Mouse (Mus musculus): ENCODE data around the gene Cnst. TPM values are rescaled to one million over a fixed set of nuclear protein-coding genes. Genes with fewer than 3 reads are reported as not detected.
A peak's percentile ranks its signal among the peaks of the same experiment; 100 is the strongest.
"Not testable (repeated sequence)": the region's sequence is repeated elsewhere in the genome, so short reads cannot be mapped to it uniquely, and the experiment has no call there.

Gene Cnst
- polyA plus RNA-seq, 1 experiment from 2014 or later, result 28.8 TPM

- Histone ChIP-seq H3K4me1 (peaks cover 6% of the 10 kb centered on the region), H3K27me3 (replicated peaks) (no peaks in the 10 kb centered on the region), H3K27ac (no peak overlapping the region), H3K36me3 (replicated peaks) (no peaks in the 10 kb centered on the region), H3K9ac (no peak overlapping the region), H3K9me3 (no peaks in the 10 kb centered on the region), H3K4me2 (no peak overlapping the region), H3K4me3 (no peak overlapping the region)
- 79% methylated on average over 4 of the region's 4 CpGs for WGBS
- no peak for ATAC-seq (replicated peaks)
Observed at GRCm38 (mm10) chr1:179642726-179643125, 96.6 kb downstream of the Cnst start.

GRCm38 (mm10) chr1:179644151-179644550 lies 98.0 kb downstream of the Cnst start:
- Histone ChIP-seq H3K27me3 (replicated peaks) (no peaks in the 10 kb centered on the region), H3K36me3 (replicated peaks) (no peaks in the 10 kb centered on the region), H3K4me2 (no peak overlapping the region), H3K4me3 (no peak overlapping the region), H3K9ac (no peak overlapping the region), H3K9me3 (no peaks in the 10 kb centered on the region), H3K4me1 (peaks cover 6% of the 10 kb centered on the region), H3K27ac (no peak overlapping the region)
- peak; percentile 38; the same call in 1 of the 2 replicates for ATAC-seq (replicated peaks)
- WGBS, result 52% methylated on average over 3 of the region's 3 CpGs

GRCm38 (mm10) chr1:179645101-179645979 lies 99.2 kb downstream of the Cnst start:
- Histone ChIP-seq H3K27me3 (replicated peaks) (no peaks in the 10 kb centered on the region), H3K9ac (peak overlapping the region; percentile 35)

GRCm38 (mm10) chr1:179645980-179646268 lies 99.8 kb downstream of the Cnst start:
- WGBS, result 16% methylated on average over 4 of the region's 4 CpGs
- H3K27me3 ChIP-seq (replicated peaks), result no peaks in the 10 kb centered on the region
- H3K4me1 ChIP-seq, result peaks cover 6% of the 10 kb centered on the region
- ATAC-seq (replicated peaks), result no peak
- peak overlapping the region; percentile 29 for H3K4me3 ChIP-seq
- peak overlapping the region; percentile 43 for H3K4me2 ChIP-seq
- peak overlapping the region; percentile 35 for H3K9ac ChIP-seq
- no peak overlapping the region for H3K27ac ChIP-seq
- H3K36me3 ChIP-seq (replicated peaks), result no peaks in the 10 kb centered on the region
- no peaks in the 10 kb centered on the region for H3K9me3 ChIP-seq

More at GRCm38 (mm10) chr1:179645101-179645979, 99.2 kb downstream of the Cnst start:
- 68% methylated on average over 13 of the region's 13 CpGs for WGBS
- Histone ChIP-seq H3K9me3 (no peaks in the 10 kb centered on the region), H3K4me2 (peak overlapping the region; percentile 43), H3K4me1 (peaks cover 6% of the 10 kb centered on the region), H3K36me3 (replicated peaks) (no peaks in the 10 kb centered on the region), H3K4me3 (peak overlapping the region; percentile 29), H3K27ac (no peak overlapping the region)
- peak; percentile 37 for ATAC-seq (replicated peaks)

- H3K4me3 ChIP-seq; H3K4me1 ChIP-seq; H3K27ac ChIP-seq; H3K9ac ChIP-seq; H3K27me3 ChIP-seq (replicated peaks); H3K36me3 ChIP-seq (replicated peaks); H3K9me3 ChIP-seq; H3K4me2 ChIP-seq: not testable (repeated sequence)
- WGBS, result 66% methylated on average over 4 of the region's 5 CpGs
- peak; percentile 63 for ATAC-seq (replicated peaks)
Observed at GRCm38 (mm10) chr1:179648678-179649077, 102.5 kb downstream of the Cnst start.

GRCm38 (mm10) chr1:179649324-179649723 lies 103.2 kb downstream of the Cnst start:
- Histone ChIP-seq H3K4me3 (no peak overlapping the region), H3K4me2 (no peak overlapping the region), H3K9ac (no peak overlapping the region), H3K27me3 (replicated peaks) (no peaks in the 10 kb centered on the region), H3K9me3 (no peaks in the 10 kb centered on the region), H3K4me1 (peaks cover 4% of the 10 kb centered on the region), H3K27ac (no peak overlapping the region), H3K36me3 (replicated peaks) (no peaks in the 10 kb centered on the region)
- 63% methylated on average over 3 of the region's 3 CpGs for WGBS
- no peak for ATAC-seq (replicated peaks)

GRCm38 (mm10) chr1:179650284-179650683 lies 104.1 kb downstream of the Cnst start:
- Histone ChIP-seq H3K4me1 (peaks cover 4% of the 10 kb centered on the region), H3K27ac (no peak overlapping the region), H3K4me2 (no peak overlapping the region), H3K4me3 (no peak overlapping the region), H3K27me3 (replicated peaks) (no peaks in the 10 kb centered on the region), H3K9me3 (no peaks in the 10 kb centered on the region), H3K36me3 (replicated peaks) (no peaks in the 10 kb centered on the region), H3K9ac (no peak overlapping the region)
- 82% methylated on average over 4 of the region's 4 CpGs for WGBS
- no peak for ATAC-seq (replicated peaks)

GRCm38 (mm10) chr1:179651224-179651623 lies 105.1 kb downstream of the Cnst start:
- WGBS, result 84% methylated on average over 5 of the region's 5 CpGs
- Histone ChIP-seq H3K4me1 (no peaks in the 10 kb centered on the region), H3K9ac (no peak overlapping the region), H3K9me3 (no peaks in the 10 kb centered on the region), H3K27me3 (replicated peaks) (no peaks in the 10 kb centered on the region), H3K36me3 (replicated peaks) (no peaks in the 10 kb centered on the region), H3K4me3 (no peak overlapping the region), H3K4me2 (no peak overlapping the region), H3K27ac (no peak overlapping the region)
- ATAC-seq (replicated peaks), result no peak

GRCm38 (mm10) chr1:179663065-179663464 lies 116.9 kb downstream of the Cnst start:
- H3K4me1 ChIP-seq, result peaks cover 8% of the 10 kb centered on the region
- ATAC-seq (replicated peaks), result no peak
- no peaks in the 10 kb centered on the region for H3K36me3 ChIP-seq (replicated peaks)
- H3K4me2 ChIP-seq, result no peak overlapping the region
- no peak overlapping the region for H3K9ac ChIP-seq
- 88% methylated on average over 5 of the region's 5 CpGs for WGBS
- no peaks in the 10 kb centered on the region for H3K9me3 ChIP-seq
- H3K27me3 ChIP-seq (replicated peaks), result no peaks in the 10 kb centered on the region
- no peak overlapping the region for H3K4me3 ChIP-seq
- no peak overlapping the region for H3K27ac ChIP-seq

- Histone ChIP-seq H3K9ac (no peak overlapping the region), H3K36me3 (replicated peaks) (no peaks in the 10 kb centered on the region), H3K4me3 (no peak overlapping the region), H3K4me2 (no peak overlapping the region), H3K27ac (no peak overlapping the region), H3K4me1 (peaks cover 14% of the 10 kb centered on the region), H3K27me3 (replicated peaks) (no peaks in the 10 kb centered on the region), H3K9me3 (no peaks in the 10 kb centered on the region)
- 41% methylated on average over 4 of the region's 4 CpGs for WGBS
- ATAC-seq (replicated peaks), result no peak
Observed at GRCm38 (mm10) chr1:179664309-179664930, 118.2 kb downstream of the Cnst start.

- H3K27ac ChIP-seq, result no peak overlapping the region
Observed at GRCm38 (mm10) chr1:179666971-179667370, 120.8 kb downstream of the Cnst start.

GRCm38 (mm10) chr1:179667450-179667849 lies 121.3 kb downstream of the Cnst start:
- Histone ChIP-seq H3K4me2 (peak overlapping the region; percentile 67), H3K4me1 (peaks cover 19% of the 10 kb centered on the region), H3K36me3 (replicated peaks) (no peaks in the 10 kb centered on the region), H3K27me3 (replicated peaks) (no peaks in the 10 kb centered on the region), H3K9ac (peak overlapping the region; percentile 83), H3K27ac (peak overlapping the region; percentile 90), H3K4me3 (peak overlapping the region; percentile 70), H3K9me3 (no peaks in the 10 kb centered on the region)
- WGBS, result 2% methylated on average over 7 of the region's 7 CpGs
- ATAC-seq (replicated peaks), result peak; percentile 32

More at GRCm38 (mm10) chr1:179666971-179667370, 120.8 kb downstream of the Cnst start:
- H3K4me1 ChIP-seq, result peaks cover 19% of the 10 kb centered on the region
- H3K27me3 ChIP-seq (replicated peaks), result no peaks in the 10 kb centered on the region
- no peaks in the 10 kb centered on the region for H3K36me3 ChIP-seq (replicated peaks)
- H3K9me3 ChIP-seq, result no peaks in the 10 kb centered on the region
- H3K4me2 ChIP-seq, result peak overlapping the region; percentile 67
- no peak for ATAC-seq (replicated peaks)
- H3K9ac ChIP-seq, result no peak overlapping the region
- peak overlapping the region; percentile 70; the same call in 1 of the 2 replicates for H3K4me3 ChIP-seq
- WGBS, result 44% methylated on average over 2 of the region's 2 CpGs
